Mouse (Mus musculus): ENCODE measurements around the gene Barhl1. TPM values are rescaled to one million over a fixed set of nuclear protein-coding genes. Genes with fewer than 3 reads are reported as not detected.
A peak's percentile ranks its signal among the peaks of the same experiment; 100 is the strongest.

Gene Barhl1
- polyA plus RNA-seq, 1 experiment from 2014 or later: 9.2 TPM

GRCm38 (mm10) chr2:28943666-28944516 lies 27.4 kb upstream of the Barhl1 start:
- Histone ChIP-seq H3K9ac (ENCODE audit: low read length) (no peak overlapping the region), H3K4me1 (ENCODE audit: control insufficient read depth, insufficient read depth, low read length) (peaks cover 13% of the 10 kb centered on the region), H3K4me3 (ENCODE audit: low read depth, low read length) (no peak overlapping the region), H3K4me2 (ENCODE audit: low read depth) (0 out of 2 replicates have a peak overlapping the region, but pooled peaks have one; percentile 1), H3K9me3 (ENCODE audit: control insufficient read depth, low read length) (no peaks in the 10 kb centered on the region), H3K27me3 (ENCODE audit: control insufficient read depth, insufficient read depth, low read length) (peaks cover 6% of the 10 kb centered on the region), H3K36me3 (ENCODE audit: control insufficient read depth, insufficient read depth, low read length) (no peaks in the 10 kb centered on the region), H3K27ac (ENCODE audit: low read depth, low read length) (no peak overlapping the region)
- ATAC-seq (ENCODE audit: insufficient read depth, low FRiP score, low TSS enrichment) (no peak), DNase-seq (ENCODE audit: low spot score) (peak; percentile 46)
- 30% methylated on average over 30 of the region's 30 CpGs for WGBS

- 0 out of 2 replicates have a peak, but pooled peaks cover 4% of the 10 kb centered on the region for H3K27me3 ChIP-seq (ENCODE audit: control insufficient read depth, insufficient read depth, low read length)
- no peaks in the 10 kb centered on the region for H3K36me3 ChIP-seq (ENCODE audit: control insufficient read depth, insufficient read depth, low read length)
- ATAC-seq (ENCODE audit: insufficient read depth, low FRiP score, low TSS enrichment): no peak
- no peak for DNase-seq (ENCODE audit: low spot score)
- WGBS: 82% methylated on average over 7 of the region's 7 CpGs
- no peak overlapping the region for H3K27ac ChIP-seq (ENCODE audit: low read depth, low read length)
- no peaks in the 10 kb centered on the region for H3K9me3 ChIP-seq (ENCODE audit: control insufficient read depth, low read length)
- no peak overlapping the region for H3K9ac ChIP-seq (ENCODE audit: low read length)
- H3K4me2 ChIP-seq (ENCODE audit: low read depth): no peak overlapping the region
- peaks cover 9% of the 10 kb centered on the region; the same call in 1 of the 2 replicates for H3K4me1 ChIP-seq (ENCODE audit: control insufficient read depth, insufficient read depth, low read length)
- H3K4me3 ChIP-seq (ENCODE audit: low read depth, low read length): no peak overlapping the region
These were observed 22.5 kb upstream of the Barhl1 start for GRCm38 (mm10) chr2:28938997-28939396.

- peaks cover 11% of the 10 kb centered on the region; the same call in 1 of the 2 replicates for H3K27me3 ChIP-seq (ENCODE audit: control insufficient read depth, insufficient read depth, low read length)
- 96% methylated on average over 3 of the region's 3 CpGs for WGBS
- H3K4me2 ChIP-seq (ENCODE audit: low read depth): no peak overlapping the region
- H3K9ac ChIP-seq (ENCODE audit: low read length): no peak overlapping the region
- H3K27ac ChIP-seq (ENCODE audit: low read depth, low read length): no peak overlapping the region
- H3K4me1 ChIP-seq (ENCODE audit: control insufficient read depth, insufficient read depth, low read length): no peaks in the 10 kb centered on the region
- H3K36me3 ChIP-seq (ENCODE audit: control insufficient read depth, insufficient read depth, low read length): no peaks in the 10 kb centered on the region
- no peak for DNase-seq (ENCODE audit: low spot score)
- H3K9me3 ChIP-seq (ENCODE audit: control insufficient read depth, low read length): no peaks in the 10 kb centered on the region
- H3K4me3 ChIP-seq (ENCODE audit: low read depth, low read length): no peak overlapping the region
- no peak for ATAC-seq (ENCODE audit: insufficient read depth, low FRiP score, low TSS enrichment)
These were observed 14.1 kb upstream of the Barhl1 start for GRCm38 (mm10) chr2:28930571-28930970.

GRCm38 (mm10) chr2:28923912-28924311 lies 7.4 kb upstream of the Barhl1 start:
- Histone ChIP-seq H3K4me1 (ENCODE audit: control insufficient read depth, insufficient read depth, low read length) (no peaks in the 10 kb centered on the region), H3K27ac (ENCODE audit: low read depth, low read length) (no peak overlapping the region), H3K36me3 (ENCODE audit: control insufficient read depth, insufficient read depth, low read length) (no peaks in the 10 kb centered on the region), H3K27me3 (ENCODE audit: control insufficient read depth, insufficient read depth, low read length) (peaks cover 49% of the 10 kb centered on the region), H3K9ac (ENCODE audit: low read length) (no peak overlapping the region), H3K9me3 (ENCODE audit: control insufficient read depth, low read length) (no peaks in the 10 kb centered on the region), H3K4me2 (ENCODE audit: low read depth) (no peak overlapping the region), H3K4me3 (ENCODE audit: low read depth, low read length) (no peak overlapping the region)
- no peak; the same call in 1 of the 2 replicates for ATAC-seq (ENCODE audit: insufficient read depth, low FRiP score, low TSS enrichment)
- DNase-seq (ENCODE audit: low spot score): peak; percentile 82
- WGBS: 0% methylated on average over 4 of the region's 4 CpGs

GRCm38 (mm10) chr2:28919001-28919400 lies 2.5 kb upstream of the Barhl1 start:
- Histone ChIP-seq H3K4me3 (ENCODE audit: low read depth, low read length) (no peak overlapping the region), H3K9me3 (ENCODE audit: control insufficient read depth, low read length) (no peaks in the 10 kb centered on the region), H3K4me1 (ENCODE audit: control insufficient read depth, insufficient read depth, low read length) (peaks cover 7% of the 10 kb centered on the region), H3K27me3 (ENCODE audit: control insufficient read depth, insufficient read depth, low read length) (peaks cover 80% of the 10 kb centered on the region), H3K27ac (ENCODE audit: low read depth, low read length) (no peak overlapping the region), H3K4me2 (ENCODE audit: low read depth) (no peak overlapping the region), H3K9ac (ENCODE audit: low read length) (no peak overlapping the region), H3K36me3 (ENCODE audit: control insufficient read depth, insufficient read depth, low read length) (no peaks in the 10 kb centered on the region)
- 1% methylated on average over 4 of the region's 4 CpGs for WGBS
- ATAC-seq (ENCODE audit: insufficient read depth, low FRiP score, low TSS enrichment) (no peak), DNase-seq (ENCODE audit: low spot score) (peak; percentile 21)

GRCm38 (mm10) chr2:28917518-28918361 lies 1.3 kb upstream of the Barhl1 start:
- Histone ChIP-seq H3K4me3 (ENCODE audit: low read depth, low read length) (peak overlapping the region; percentile 29), H3K9ac (ENCODE audit: low read length) (0 out of 2 replicates have a peak overlapping the region, but pooled peaks have one; percentile 18), H3K36me3 (ENCODE audit: control insufficient read depth, insufficient read depth, low read length) (no peaks in the 10 kb centered on the region), H3K27ac (ENCODE audit: low read depth, low read length) (0 out of 2 replicates have a peak overlapping the region, but pooled peaks have one; percentile 8), H3K4me2 (ENCODE audit: low read depth) (peak overlapping the region; percentile 45), H3K4me1 (ENCODE audit: control insufficient read depth, insufficient read depth, low read length) (peaks cover 7% of the 10 kb centered on the region), H3K27me3 (ENCODE audit: control insufficient read depth, insufficient read depth, low read length) (peaks cover 89% of the 10 kb centered on the region), H3K9me3 (ENCODE audit: control insufficient read depth, low read length) (no peaks in the 10 kb centered on the region)
- ATAC-seq (ENCODE audit: insufficient read depth, low FRiP score, low TSS enrichment): peak; percentile 53; the same call in 1 of the 2 replicates
- under 1% methylated on average over 72 of the region's 73 CpGs for WGBS
- peak; percentile 73 for DNase-seq (ENCODE audit: low spot score)

GRCm38 (mm10) chr2:28917156-28917517 lies 669 bp upstream of the Barhl1 start:
- Histone ChIP-seq H3K36me3 (ENCODE audit: control insufficient read depth, insufficient read depth, low read length) (no peaks in the 10 kb centered on the region), H3K9me3 (ENCODE audit: control insufficient read depth, low read length) (no peaks in the 10 kb centered on the region), H3K27ac (ENCODE audit: low read depth, low read length) (no peak overlapping the region), H3K4me1 (ENCODE audit: control insufficient read depth, insufficient read depth, low read length) (peaks cover 7% of the 10 kb centered on the region), H3K27me3 (ENCODE audit: control insufficient read depth, insufficient read depth, low read length) (peaks cover 89% of the 10 kb centered on the region), H3K4me2 (ENCODE audit: low read depth) (peak overlapping the region; percentile 45), H3K9ac (ENCODE audit: low read length) (0 out of 2 replicates have a peak overlapping the region, but pooled peaks have one; percentile 18), H3K4me3 (ENCODE audit: low read depth, low read length) (peak overlapping the region; percentile 29; the same call in 1 of the 2 replicates)
- DNase-seq (ENCODE audit: low spot score): peak; percentile 32
- WGBS: 2% methylated on average over 11 of the region's 11 CpGs
- ATAC-seq (ENCODE audit: insufficient read depth, low FRiP score, low TSS enrichment): no peak

GRCm38 (mm10) chr2:28915768-28916512 lies 528 bp downstream of the Barhl1 start:
- H3K27ac ChIP-seq (ENCODE audit: low read depth, low read length): no peak overlapping the region
- DNase-seq (ENCODE audit: low spot score) (peak; percentile 68), ATAC-seq (ENCODE audit: insufficient read depth, low FRiP score, low TSS enrichment) (no peak)
- no peak overlapping the region for H3K4me2 ChIP-seq (ENCODE audit: low read depth)
- under 1% methylated on average over 49 of the region's 50 CpGs for WGBS
- H3K9ac ChIP-seq (ENCODE audit: low read length): no peak overlapping the region
- peaks cover 11% of the 10 kb centered on the region for H3K4me1 ChIP-seq (ENCODE audit: control insufficient read depth, insufficient read depth, low read length)
- H3K9me3 ChIP-seq (ENCODE audit: control insufficient read depth, low read length): no peaks in the 10 kb centered on the region
- peak overlapping the region; percentile 26 for H3K4me3 ChIP-seq (ENCODE audit: low read depth, low read length)
- no peaks in the 10 kb centered on the region for H3K36me3 ChIP-seq (ENCODE audit: control insufficient read depth, insufficient read depth, low read length)
- H3K27me3 ChIP-seq (ENCODE audit: control insufficient read depth, insufficient read depth, low read length): peaks cover 92% of the 10 kb centered on the region

Data from neural tube, embryonic 11.5 days (tissue).